Mouse (Mus musculus) bone marrow, adult 2 months (tissue): ENCODE measurements around the gene Vgll3.

Experiments
- CTCF ChIP-seq: fragments of 200-500 bp; IDR thresholded peaks from 2 replicates; pipeline ENCODE4 v1.5.1; 2011; ENCODE audit warnings: low read length, control low read depth; ENCODE audit not compliant: control insufficient read depth, insufficient read depth
- POLR2A ChIP-seq: fragments of 200-500 bp; IDR thresholded peaks from 2 replicates; pipeline ENCODE4 v1.6.1; 2011; ENCODE audit warnings: low read depth, mild to moderate bottlenecking, control low read depth, low read length, borderline replicate concordance; ENCODE audit not compliant: control insufficient read depth

DNA sequence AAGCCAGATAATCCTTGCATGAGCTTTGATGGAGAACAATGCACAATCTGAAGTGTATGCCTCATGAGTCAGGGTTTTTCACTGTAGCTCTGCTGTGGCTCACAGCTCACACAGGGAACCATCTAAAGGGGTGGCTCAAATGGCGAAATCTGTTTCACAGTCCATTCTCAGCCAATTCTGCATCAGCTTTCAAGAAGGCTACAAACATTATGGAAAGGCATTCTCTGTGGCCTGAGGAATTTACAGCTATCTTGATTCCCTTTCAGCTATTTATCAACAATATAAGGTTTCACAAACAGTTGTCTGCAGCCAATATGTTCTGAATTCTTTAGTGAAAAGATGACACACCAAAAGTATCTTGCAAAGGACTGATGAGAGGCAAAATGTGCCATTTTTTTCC, 35.1 kb downstream of the Vgll3 start:
- no peak for TF ChIP-seq CTCF
- no peak for TF ChIP-seq POLR2A
